Mouse (Mus musculus) left cerebral cortex, adult 2 months (tissue): ENCODE results near the gene Pip4k2c. TPM values are rescaled to one million over a fixed set of nuclear protein-coding genes. Genes with fewer than 3 reads are reported as not detected.
A peak's percentile ranks its signal among the peaks of the same experiment; 100 is the strongest.
"Not testable (repeated sequence)": the region's sequence is repeated elsewhere in the genome, so short reads cannot be mapped to it uniquely, and the experiment has no call there.

Source experiments
- DNase-seq, 2 experiments: peaks; one replicate each; pipeline ENCODE4 v3.0.0; 2021 to 2022; ENCODE audit warnings: low spot score in 2 of 2, mixed read lengths in 1 of 2; ENCODE audit errors: extremely low spot score in 1 of 2
- H3K27ac ChIP-seq: fragments of 200-600 bp; 2 replicates; pipeline ENCODE4 v1.8.1; 2022
- H3K4me3 ChIP-seq: fragments of 200-600 bp; 2 replicates; pipeline ENCODE4 v1.8.1; 2022
- CTCF ChIP-seq: fragments of 200-600 bp; IDR thresholded peaks from 2 replicates; pipeline ENCODE4 v1.8.1; 2022; ENCODE audit warnings: antibody characterized with exemption, mild to moderate bottlenecking, moderate library complexity
- intact Hi-C: fragments of 180-260 bp; cut with DNase I; formaldehyde crosslinking; loops from one replicate; pipeline ENCODE4 v1.15.1; 2025
- total RNA-seq, 2 experiments: library from RNA; stranded (reverse); gene quantifications; 2 replicates each; pipeline ENCODE4 v1.2.3; 2021

The Pip4k2c gene
- total RNA-seq, 2 experiments from 2014 or later, result 113 to 115 TPM

GRCm38 (mm10) chr10:127194428-127195327 is 16.7 kb downstream of the Pip4k2c start:
- intact Hi-C loops, result no loop called here
- DNase-seq, result no peak

GRCm38 (mm10) chr10:127193011-127193410 is 18.4 kb downstream of the Pip4k2c start:
- intact Hi-C loops, result no loop called here
- no peak overlapping the region for H3K27ac ChIP-seq
- TF ChIP-seq CTCF, result no peak
- H3K4me3 ChIP-seq, result no peak overlapping the region
- no peak for DNase-seq

More at GRCm38 (mm10) chr10:127194428-127195327, 16.7 kb downstream of the Pip4k2c start:
- Histone ChIP-seq H3K4me3 (peak overlapping the region; percentile 69), H3K27ac (peak overlapping the region; percentile 99)
- TF ChIP-seq CTCF, result no peak

- H3K27ac ChIP-seq, H3K4me3 ChIP-seq, intact Hi-C loops, DNase-seq: not testable (repeated sequence)
These were observed 19.4 kb downstream of the Pip4k2c start for GRCm38 (mm10) chr10:127192057-127192328.

- peak overlapping the region; percentile 47; the same call in 1 of the 2 replicates for H3K27ac ChIP-seq
- TF ChIP-seq CTCF, result no peak
- intact Hi-C loops, result loop anchor here (2.0 kb wide), 1 partner anchor 25 kb away; no protein-coding TSS in a partner anchor
- DNase-seq, result no peak
- no peak overlapping the region for H3K4me3 ChIP-seq
These were observed 20.0 kb downstream of the Pip4k2c start for GRCm38 (mm10) chr10:127191191-127192056.

- intact Hi-C loops, result loop anchor here (2.0 kb wide), 1 partner anchor 24 kb away; no protein-coding TSS in a partner anchor
- DNase-seq, result no peak
- peak overlapping the region; percentile 47; the same call in 1 of the 2 replicates for H3K27ac ChIP-seq
These were observed 20.8 kb downstream of the Pip4k2c start for GRCm38 (mm10) chr10:127190398-127191190.

GRCm38 (mm10) chr10:127189651-127190381 is 21.6 kb downstream of the Pip4k2c start, which contains the start of gene Arhgef25:
Gene Arhgef25, minus strand, starts transcription at chr10:127190083.
- H3K4me3 ChIP-seq, result peak within 1 kb of the TSS; percentile 84
- peak within 1 kb of the TSS; percentile 92 for H3K27ac ChIP-seq
- DNase-seq, result no peak
- intact Hi-C loops, result loop anchor here (2.0 kb wide), 2 partner anchors 23 to 37 kb away; no protein-coding TSS in a partner anchor
- TF ChIP-seq CTCF, result no peak

More at GRCm38 (mm10) chr10:127190398-127191190, 20.8 kb downstream of the Pip4k2c start:
- H3K4me3 ChIP-seq, result no peak overlapping the region
- TF ChIP-seq CTCF, result no peak

- DNase-seq, result no peak
- intact Hi-C loops, result loop anchor here (2.0 kb wide), 1 partner anchor 38 kb away; no protein-coding TSS in a partner anchor
- Histone ChIP-seq H3K27ac (peak overlapping the region; percentile 92), H3K4me3 (peak overlapping the region; percentile 84)
- TF ChIP-seq CTCF, result no peak
These were observed 22.2 kb downstream of the Pip4k2c start for GRCm38 (mm10) chr10:127189116-127189650.

GRCm38 (mm10) chr10:127188465-127189115 is 22.8 kb downstream of the Pip4k2c start:
- DNase-seq, result peak in 1 of 2 experiments; percentile 61
- H3K4me3 ChIP-seq, result peak overlapping the region; percentile 84
- TF ChIP-seq CTCF, result no peak
- peak overlapping the region; percentile 92 for H3K27ac ChIP-seq
- intact Hi-C loops, result loop anchor here (2.0 kb wide), 1 partner anchor 38 kb away; no protein-coding TSS in a partner anchor

- TF ChIP-seq CTCF, result no peak
- no peak for DNase-seq
- intact Hi-C loops, result loop anchor here (2.0 kb wide), 1 partner anchor 39 kb away; no protein-coding TSS in a partner anchor
- peak overlapping the region; percentile 84 for H3K4me3 ChIP-seq
- peak overlapping the region; percentile 92 for H3K27ac ChIP-seq
These were observed 23.3 kb downstream of the Pip4k2c start for GRCm38 (mm10) chr10:127188079-127188453.
